Mouse (Mus musculus) olfactory bulb, adult 2 months (tissue): ENCODE measurements around the gene Lgals2. TPM values are rescaled to one million over a fixed set of nuclear protein-coding genes. Genes with fewer than 3 reads are reported as not detected.

Experiments
- H3K27ac ChIP-seq: fragments of 200-500 bp; 2 replicates; pipeline ENCODE4 v1.5.1; 2012; ENCODE audit warnings: low read depth, low read length; ENCODE audit not compliant: insufficient read depth
- H3K4me1 ChIP-seq: fragments of 200-500 bp; 2 replicates; pipeline ENCODE4 v1.6.1; 2012; ENCODE audit warnings: low read length; ENCODE audit not compliant: control insufficient read depth, insufficient read depth
- H3K4me3 ChIP-seq: fragments of 200-500 bp; 2 replicates; pipeline ENCODE4 v1.5.1; 2012; ENCODE audit warnings: mild to moderate bottlenecking, low read depth, low read length, moderate library complexity; ENCODE audit not compliant: insufficient read depth
- CTCF ChIP-seq: fragments of 200-500 bp; IDR thresholded peaks from 2 replicates; pipeline ENCODE4 v1.5.1; 2012; ENCODE audit warnings: low read depth, mild to moderate bottlenecking, low read length, moderate library complexity; ENCODE audit not compliant: insufficient read depth
- POLR2A ChIP-seq: fragments of 200-500 bp; IDR thresholded peaks from 2 replicates; pipeline ENCODE4 v1.6.1; 2012; ENCODE audit warnings: mild to moderate bottlenecking, low read depth, low read length, moderate library complexity; ENCODE audit not compliant: insufficient read depth
- WGBS: fragments of 180-500 bp; shearing (Covaris S2); methylation state at CpG from one replicate; pipeline ENCODE4 v1.1.7; 2018; 5-methylcytosine and 5-hydroxymethylcytosine counted together
- polyA plus RNA-seq: library from polyadenylated mRNA; stranded (reverse); fragments of >200 nt; gene quantifications from 2 replicates; pipeline ENCODE4 v1.2.4, GENCODE M21; 2012; ENCODE audit warnings: low replicate concordance; ENCODE audit not compliant: missing spikeins, insufficient read depth, insufficient read length

Lgals2 gene
- polyA plus RNA-seq, 1 experiment, result not detected

DNA sequence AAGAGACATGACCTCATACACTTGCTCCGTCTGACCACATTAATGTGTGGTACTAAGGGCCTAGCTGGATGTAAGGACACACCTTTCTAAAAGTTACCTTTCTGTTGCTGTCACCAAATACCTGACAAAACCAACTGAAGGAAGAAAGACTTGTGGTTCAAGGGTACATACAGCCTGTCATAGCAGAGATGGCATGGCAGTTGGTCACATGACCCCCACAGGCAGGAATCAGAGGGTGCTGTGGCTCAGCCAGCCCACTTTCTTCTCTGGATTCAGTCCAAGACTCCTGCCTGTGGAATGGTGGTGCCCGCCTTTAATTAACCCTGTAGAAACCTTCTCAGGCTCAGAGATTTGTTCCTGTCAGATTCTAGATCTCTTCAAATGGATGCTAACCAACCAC is 7.8 kb upstream of the Lgals2 start:
- TF ChIP-seq CTCF (no peak), POLR2A (no peak)
- no peak overlapping the region for H3K4me3 ChIP-seq
- WGBS, result 62% methylated on average over 2 of the region's 2 CpGs

GRCm38 (mm10) chr15:78862280-78862679 is 7.0 kb upstream of the Lgals2 start:
- TF ChIP-seq CTCF, result no peak
- H3K4me1 ChIP-seq, result 0 out of 2 replicates have a peak, but pooled peaks cover 2% of the 10 kb centered on the region
- no peak overlapping the region for H3K4me3 ChIP-seq
- H3K27ac ChIP-seq, result no peak overlapping the region
- WGBS, result 90% methylated on average over 5 of the region's 5 CpGs

More for the DNA sequence above, 7.8 kb upstream of the Lgals2 start:
- 0 out of 2 replicates have a peak, but pooled peaks cover 2% of the 10 kb centered on the region for H3K4me1 ChIP-seq
- no peak overlapping the region for H3K27ac ChIP-seq

GRCm38 (mm10) chr15:78859714-78860113 is 4.4 kb upstream of the Lgals2 start:
- WGBS, result 86% methylated on average over 6 of the region's 6 CpGs
- H3K4me1 ChIP-seq, result no peaks in the 10 kb centered on the region
- no peak overlapping the region for H3K4me3 ChIP-seq
- no peak overlapping the region for H3K27ac ChIP-seq
- TF ChIP-seq CTCF (no peak), POLR2A (no peak)

- WGBS, result 90% methylated on average over 4 of the region's 4 CpGs
Measured at GRCm38 (mm10) chr15:78859311-78859710, 4.0 kb upstream of the Lgals2 start.

GRCm38 (mm10) chr15:78857009-78857408 is 1.7 kb upstream of the Lgals2 start:
- Histone ChIP-seq H3K4me1 (no peaks in the 10 kb centered on the region), H3K4me3 (no peak overlapping the region), H3K27ac (no peak overlapping the region)
- TF ChIP-seq CTCF (no peak), POLR2A (no peak)
- 41% methylated on average over 7 of the region's 7 CpGs for WGBS

More at GRCm38 (mm10) chr15:78859311-78859710, 4.0 kb upstream of the Lgals2 start:
- H3K27ac ChIP-seq, result no peak overlapping the region
- no peaks in the 10 kb centered on the region for H3K4me1 ChIP-seq
- H3K4me3 ChIP-seq, result no peak overlapping the region
- no peak for TF ChIP-seq CTCF
- no peak for TF ChIP-seq POLR2A

DNA sequence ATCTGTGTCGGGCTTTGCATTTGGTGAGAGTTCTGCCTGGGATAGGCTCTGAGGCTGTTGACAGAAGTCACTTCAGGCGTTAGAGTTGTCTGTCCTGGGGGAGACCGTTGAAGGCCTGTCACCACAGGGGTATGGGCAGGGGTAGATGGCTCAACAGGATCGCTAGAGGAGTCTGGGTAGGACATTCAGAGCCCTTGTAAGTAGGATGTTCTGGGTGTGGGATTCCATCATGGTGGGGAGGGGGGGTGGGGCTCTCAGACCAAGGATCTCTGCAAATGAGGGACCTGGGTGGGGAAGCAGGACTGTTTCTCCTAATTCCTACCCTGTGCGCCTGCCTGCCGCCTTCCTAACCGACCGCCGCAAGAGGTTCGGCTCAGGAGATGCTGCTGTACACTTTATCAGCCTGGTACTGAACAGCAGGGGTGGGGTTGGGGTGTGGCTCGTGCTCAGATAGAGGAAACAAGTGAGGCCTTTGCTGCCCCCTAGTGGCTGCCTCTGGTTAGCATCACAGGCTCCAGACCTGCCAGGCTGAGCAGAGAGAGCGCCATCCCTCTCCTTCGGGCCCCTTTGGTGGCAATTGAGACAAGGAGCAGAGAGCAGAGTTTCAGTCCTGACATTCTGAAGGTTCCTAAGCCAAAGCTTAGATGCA is 3.7 kb downstream of the Lgals2 start:
- TF ChIP-seq POLR2A (no peak), CTCF (peak; percentile 92)
- Histone ChIP-seq H3K4me1 (peaks cover 13% of the 10 kb centered on the region; the same call in 1 of the 2 replicates), H3K4me3 (no peak overlapping the region), H3K27ac (no peak overlapping the region)
- WGBS, result 21% methylated on average over 13 of the region's 13 CpGs

DNA sequence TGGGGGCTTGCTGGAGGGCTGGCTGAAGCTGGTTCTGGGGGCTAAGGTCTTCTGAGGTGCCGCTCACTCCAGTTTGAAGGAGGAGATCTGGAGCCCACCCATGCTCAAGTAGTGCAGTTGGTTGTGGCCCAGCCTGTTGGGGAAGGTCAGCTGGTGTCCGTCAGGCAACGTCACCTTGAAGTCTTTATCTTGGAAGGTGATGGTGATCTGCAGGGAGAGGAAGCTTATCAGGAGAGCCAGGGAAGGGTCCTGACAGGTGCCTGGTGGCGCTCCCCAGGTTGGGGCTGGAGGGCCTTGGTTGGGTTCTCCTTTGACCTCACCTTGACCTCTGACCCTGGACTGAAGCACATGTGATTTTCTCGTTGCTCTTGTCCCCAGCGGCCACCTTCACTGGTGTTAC is 4.4 kb downstream of the Lgals2 start:
- Histone ChIP-seq H3K27ac (no peak overlapping the region), H3K4me1 (peaks cover 13% of the 10 kb centered on the region), H3K4me3 (no peak overlapping the region)
- TF ChIP-seq CTCF (no peak), POLR2A (no peak)
- 86% methylated on average over 6 of the region's 6 CpGs for WGBS

- 70% methylated on average over 15 of the region's 15 CpGs for WGBS
- H3K27ac ChIP-seq, result no peak overlapping the region
Measured at GRCm38 (mm10) chr15:78850059-78850824, 5.1 kb downstream of the Lgals2 start.

GRCm38 (mm10) chr15:78849485-78849884 is 5.8 kb downstream of the Lgals2 start:
- Histone ChIP-seq H3K4me1 (peaks cover 20% of the 10 kb centered on the region), H3K27ac (no peak overlapping the region)
- WGBS, result 84% methylated on average over 12 of the region's 12 CpGs

More at GRCm38 (mm10) chr15:78850059-78850824, 5.1 kb downstream of the Lgals2 start:
- 0 out of 2 replicates have a peak, but pooled peaks have one; percentile 13 for TF ChIP-seq CTCF
- no peak for TF ChIP-seq POLR2A
- Histone ChIP-seq H3K4me1 (peaks cover 15% of the 10 kb centered on the region), H3K4me3 (no peak overlapping the region)

More at GRCm38 (mm10) chr15:78849485-78849884, 5.8 kb downstream of the Lgals2 start:
- H3K4me3 ChIP-seq, result no peak overlapping the region
- TF ChIP-seq POLR2A, result no peak
- no peak for TF ChIP-seq CTCF
